Mouse (Mus musculus) heart, postnatal 25 days (tissue): ENCODE measurements around the gene Unc13d. TPM values are rescaled to one million over a fixed set of nuclear protein-coding genes. Genes with fewer than 3 reads are reported as not detected.
"Not testable (repeated sequence)": the region's sequence is repeated elsewhere in the genome, so short reads cannot be mapped to it uniquely, and the experiment has no call there.

Experiments
- DNase-seq: peaks from one replicate; pipeline ENCODE4 v3.0.0; 2022; ENCODE audit warnings: low spot score
- intact Hi-C: fragments of 180-260 bp; cut with DNase I; formaldehyde crosslinking; loops from one replicate; pipeline ENCODE4 v1.15.1; 2025
- total RNA-seq, 2 experiments: library from RNA; stranded (reverse); gene quantifications; 2 replicates each; pipeline ENCODE4 v1.2.3; 2021

Unc13d gene
- total RNA-seq, 2 experiments from 2014 or later: 0.75 to 1.0 TPM

GRCm38 (mm10) chr11:116101931-116102381 is 24.2 kb upstream of the Unc13d start:
- DNase-seq: peak; percentile 85
- intact Hi-C loops: no loop called here

- DNase-seq: no peak
- intact Hi-C loops: no loop called here
These were observed 23.1 kb upstream of the Unc13d start for GRCm38 (mm10) chr11:116100839-116101238.

DNA sequence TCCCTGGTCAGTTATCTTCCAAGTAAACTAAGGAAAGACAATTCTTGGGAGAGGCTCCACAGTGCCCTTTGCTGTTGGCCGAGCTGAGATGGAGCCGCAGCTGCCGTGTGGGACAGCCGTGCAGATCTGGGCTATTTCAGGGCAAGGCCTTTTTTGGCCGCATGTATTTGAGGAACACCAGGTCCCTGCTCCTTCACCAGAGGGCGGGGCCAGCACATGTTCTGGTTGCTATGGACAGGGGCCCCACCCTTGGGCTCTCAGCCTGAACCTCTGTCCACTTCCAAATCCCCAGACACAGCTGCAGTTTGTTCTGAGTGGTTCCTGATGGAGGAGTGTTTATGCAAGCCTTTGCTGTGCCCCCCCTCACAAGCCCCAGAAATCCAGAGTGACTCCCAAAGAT is 22.6 kb upstream of the Unc13d start:
- peak; percentile 92 for DNase-seq
- intact Hi-C loops: no loop called here

DNA sequence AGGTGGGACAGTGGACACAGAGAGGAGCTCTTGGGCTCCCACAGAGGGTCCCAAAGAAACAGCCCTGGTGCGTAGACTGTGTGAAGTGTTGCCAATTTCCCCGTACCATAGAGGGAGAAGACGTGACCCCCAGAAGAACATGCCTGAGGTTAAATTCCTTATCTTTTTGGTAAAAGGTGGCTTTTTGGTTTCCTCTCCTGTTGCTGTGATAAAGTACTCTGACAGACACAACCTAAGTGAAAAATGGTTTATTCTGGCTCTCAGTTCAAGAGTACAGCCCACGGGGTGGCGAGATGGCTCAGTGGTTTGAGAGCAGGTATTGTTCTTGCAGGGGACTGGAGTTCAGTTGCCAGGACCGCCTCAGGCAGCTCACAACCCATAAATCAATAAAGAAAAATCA is 21.7 kb upstream of the Unc13d start:
- DNase-seq: no peak

GRCm38 (mm10) chr11:116098711-116099460 is 21.1 kb upstream of the Unc13d start:
- intact Hi-C loops: no loop called here
- no peak for DNase-seq

More for the DNA sequence above, 21.7 kb upstream of the Unc13d start:
- intact Hi-C loops: no loop called here

- intact Hi-C loops: no loop called here
- DNase-seq: no peak
These were observed 18.7 kb upstream of the Unc13d start for GRCm38 (mm10) chr11:116096213-116097108.

- intact Hi-C loops: no loop called here
- DNase-seq: peak; percentile 73
These were observed 17.8 kb upstream of the Unc13d start for GRCm38 (mm10) chr11:116095573-116095972.

DNA sequence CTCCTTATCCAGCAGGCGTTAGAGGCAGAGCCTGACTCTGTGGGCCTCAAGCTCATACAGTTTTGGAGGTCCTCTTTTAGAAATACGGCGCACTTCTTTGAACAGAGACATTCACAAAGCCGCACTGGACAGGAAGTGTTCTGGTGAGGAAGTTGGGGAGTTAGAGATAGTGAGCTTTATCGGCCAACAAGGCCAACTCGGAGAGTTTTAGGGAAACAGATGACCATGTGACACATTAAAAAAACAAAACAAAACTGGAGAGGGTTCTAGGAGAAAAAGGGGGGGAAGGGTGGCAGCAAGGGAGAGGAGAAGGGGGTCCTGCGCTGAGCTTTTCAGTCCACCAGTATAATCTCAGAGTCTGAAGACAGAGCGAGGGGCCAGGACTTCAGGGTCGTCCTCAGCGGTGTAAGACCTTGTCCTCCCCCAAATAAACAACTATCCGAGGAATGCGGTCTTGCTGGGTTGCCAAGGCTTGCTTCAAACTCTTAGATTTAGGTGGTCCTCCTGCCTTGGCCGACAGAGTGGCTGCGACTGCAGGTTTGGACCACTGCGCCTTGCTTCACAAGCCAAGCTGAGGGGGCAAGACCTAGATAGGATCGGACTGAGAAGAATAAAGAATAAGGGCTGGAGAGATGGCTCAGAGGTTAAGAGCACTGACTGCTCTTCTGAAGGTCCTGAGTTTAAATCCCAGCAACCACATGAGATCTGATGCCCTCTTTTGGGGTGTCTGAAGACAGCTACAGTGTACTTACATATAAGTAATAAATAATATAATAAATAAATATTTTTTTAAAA is 16.2 kb upstream of the Unc13d start:
- intact Hi-C loops: no loop called here
- no peak for DNase-seq

- DNase-seq, intact Hi-C loops: not testable (repeated sequence)
These were observed 15.2 kb upstream of the Unc13d start for GRCm38 (mm10) chr11:116092959-116093358.

DNA sequence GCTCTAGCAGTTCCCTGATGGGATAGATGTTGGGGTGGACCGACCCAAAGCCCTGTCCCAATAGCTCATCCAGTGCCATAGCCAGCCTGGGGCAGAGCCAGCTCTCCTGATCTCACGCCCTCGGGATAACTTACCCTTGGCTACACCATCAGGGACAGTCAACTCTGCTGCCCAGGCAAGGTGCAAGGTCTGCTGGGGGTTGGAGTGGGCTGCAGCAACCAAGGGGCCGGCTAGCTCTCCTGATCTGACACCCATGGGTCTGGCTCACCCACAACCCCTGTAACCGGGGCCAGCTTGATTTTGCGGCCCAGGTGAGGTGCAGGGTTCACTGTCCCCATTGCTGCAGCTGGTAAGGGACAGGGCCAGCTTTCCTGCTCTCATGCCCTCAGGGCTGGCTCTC is 13.8 kb upstream of the Unc13d start:
- intact Hi-C loops: no loop called here
- DNase-seq: no peak

- intact Hi-C loops: loop anchor here (5.0 kb wide), 1 partner anchor 133 kb away; no protein-coding TSS in a partner anchor
- no peak for DNase-seq
These were observed 11.8 kb upstream of the Unc13d start for GRCm38 (mm10) chr11:116089545-116089944.

- intact Hi-C loops: loop anchor here (1.0 to 5.0 kb wide), 2 partner anchors 21 to 133 kb away; no protein-coding TSS in a partner anchor
- no peak for DNase-seq
These were observed 11.1 kb upstream of the Unc13d start for GRCm38 (mm10) chr11:116088741-116089394.

DNA sequence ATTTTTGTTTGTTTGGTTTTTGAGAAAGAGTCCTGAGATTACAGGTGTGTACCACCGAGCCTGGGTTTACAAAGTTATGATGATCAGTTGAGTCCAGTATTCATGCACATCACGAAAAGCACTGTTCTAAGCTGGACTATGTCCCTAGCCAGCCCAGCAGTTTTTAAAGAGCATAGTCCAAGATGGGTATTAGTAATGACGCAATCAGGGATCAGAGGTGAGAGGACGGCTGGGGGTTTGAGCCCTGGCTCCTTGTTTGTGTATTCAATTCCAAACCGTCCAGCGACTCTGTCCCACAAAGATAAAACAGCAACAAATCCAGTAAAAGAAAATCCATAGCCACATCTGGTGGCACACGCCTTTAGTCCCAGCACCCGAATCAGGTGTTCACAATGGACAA is 10.4 kb upstream of the Unc13d start:
- intact Hi-C loops: loop anchor here (1.0 to 5.0 kb wide), 2 partner anchors 22 to 134 kb away; no protein-coding TSS in a partner anchor

GRCm38 (mm10) chr11:116087194-116088130 is 9.7 kb upstream of the Unc13d start:
- peak; percentile 80 for DNase-seq
- intact Hi-C loops: loop anchor here (1.0 to 5.0 kb wide), 3 partner anchors 23 to 135 kb away; no protein-coding TSS in a partner anchor

More for the DNA sequence above, 10.4 kb upstream of the Unc13d start:
- DNase-seq: no peak

DNA sequence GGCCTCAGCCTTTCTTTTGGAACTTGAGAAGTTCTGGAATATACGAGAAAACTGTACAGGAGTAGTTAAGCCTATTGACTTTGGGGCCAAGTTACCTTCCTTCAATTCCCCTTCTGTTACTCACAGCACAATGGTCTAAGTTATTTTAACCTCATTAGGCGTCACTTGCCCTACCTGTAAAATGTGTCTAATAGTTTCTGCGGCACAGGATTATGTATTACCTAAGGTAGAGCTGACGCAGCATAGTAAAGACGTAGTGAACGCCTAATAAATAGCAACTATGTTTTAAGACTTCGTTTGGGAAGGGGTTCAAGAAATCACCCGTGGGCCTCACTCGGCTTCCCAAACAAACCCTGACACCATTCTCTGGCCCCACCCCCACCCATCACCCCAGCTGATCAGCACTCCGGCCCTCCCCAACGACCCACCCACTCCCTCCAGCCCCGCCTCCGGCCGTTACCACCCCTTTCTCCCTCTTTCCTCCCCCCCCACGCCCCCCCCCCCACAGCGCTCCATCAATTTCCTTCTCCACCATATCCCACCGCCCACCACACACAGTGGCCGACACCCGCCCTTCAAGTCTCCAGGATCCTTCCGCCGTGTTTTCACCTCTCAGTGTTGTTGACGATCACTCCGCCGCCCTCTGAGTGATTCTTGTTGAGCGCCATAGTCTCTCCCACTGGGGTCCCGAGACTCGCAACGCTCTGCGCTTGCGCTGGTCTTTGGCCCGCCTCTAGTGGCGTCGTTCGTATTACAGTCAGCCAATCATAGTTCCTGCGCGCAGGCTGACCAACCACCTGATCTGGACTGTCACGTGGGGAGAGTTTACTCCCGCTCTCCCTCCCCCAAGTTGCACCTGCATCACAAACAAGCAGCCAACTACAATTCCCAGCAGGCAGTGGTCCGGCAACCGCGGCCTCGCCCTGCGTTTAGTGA is 8.8 kb upstream of the Unc13d start, which contains the start of gene Wbp2:
TSS of gene Wbp2 (minus strand) at position 738 of the 936 bp plus-strand sequence.
- peak; percentile 98 for DNase-seq
- intact Hi-C loops: loop anchor here (1.0 to 5.0 kb wide), 2 partner anchors 44 to 136 kb away; no protein-coding TSS in a partner anchor

GRCm38 (mm10) chr11:116084166-116084565 is 6.4 kb upstream of the Unc13d start:
- DNase-seq: no peak
- intact Hi-C loops: loop anchor here (5.0 kb wide), 1 partner anchor 42 kb away; no protein-coding TSS in a partner anchor
